Mouse (Mus musculus): ENCODE results near the gene Prtg. TPM values are rescaled to one million over a fixed set of nuclear protein-coding genes. Genes with fewer than 3 reads are reported as not detected.

Gene Prtg
- polyA plus RNA-seq, 1 experiment from 2014 or later = 1.7 TPM

DNA sequence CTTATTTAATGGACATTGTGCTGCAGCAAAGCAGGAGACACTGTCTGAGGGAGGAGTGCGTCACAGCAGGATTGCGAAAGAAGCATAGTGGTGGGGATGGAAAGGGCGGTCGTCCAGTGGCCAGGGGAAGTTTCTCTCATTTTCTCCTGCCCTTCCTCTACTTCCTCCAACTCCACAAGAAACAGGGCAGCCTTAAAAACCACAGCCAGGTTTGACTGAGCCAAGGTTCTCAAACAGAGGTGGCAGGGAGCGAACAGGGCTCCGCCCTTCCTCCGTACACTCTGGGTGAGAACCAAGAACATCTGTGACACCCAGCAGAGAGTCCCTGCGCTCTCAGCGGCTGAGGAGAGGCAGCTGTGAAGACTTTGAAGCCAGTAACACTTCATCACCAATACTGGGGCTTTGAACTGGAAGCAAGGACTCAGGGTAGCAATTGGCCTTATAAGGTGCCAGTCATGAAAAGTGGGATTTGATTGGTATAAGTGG lies 9.5 kb upstream of the Prtg start:
- H3K27me3 ChIP-seq (replicated peaks; ENCODE audit: control insufficient read depth, insufficient read depth, low read length) = no peaks in the 10 kb centered on the region
- no peak overlapping the region for H3K4me3 ChIP-seq (ENCODE audit: low read depth, low read length)
- H3K36me3 ChIP-seq (ENCODE audit: control insufficient read depth, insufficient read depth, low read length) = no peaks in the 10 kb centered on the region
- no peak overlapping the region for H3K27ac ChIP-seq (ENCODE audit: low read depth, low read length)
- no peaks in the 10 kb centered on the region for H3K9me3 ChIP-seq (ENCODE audit: control insufficient read depth, low read length)
- DNase-seq (ENCODE audit: low spot score) = no peak
- WGBS = 26% methylated on average over 9 of the region's 9 CpGs
- peak overlapping the region; percentile 21; the same call in 1 of the 2 replicates for H3K4me2 ChIP-seq
- H3K4me1 ChIP-seq (replicated peaks; ENCODE audit: control insufficient read depth, insufficient read depth, low read length) = no peaks in the 10 kb centered on the region
- no peak overlapping the region for H3K9ac ChIP-seq (ENCODE audit: low read depth, low read length)
- no peak for ATAC-seq (replicated peaks; ENCODE audit: low FRiP score)

DNA sequence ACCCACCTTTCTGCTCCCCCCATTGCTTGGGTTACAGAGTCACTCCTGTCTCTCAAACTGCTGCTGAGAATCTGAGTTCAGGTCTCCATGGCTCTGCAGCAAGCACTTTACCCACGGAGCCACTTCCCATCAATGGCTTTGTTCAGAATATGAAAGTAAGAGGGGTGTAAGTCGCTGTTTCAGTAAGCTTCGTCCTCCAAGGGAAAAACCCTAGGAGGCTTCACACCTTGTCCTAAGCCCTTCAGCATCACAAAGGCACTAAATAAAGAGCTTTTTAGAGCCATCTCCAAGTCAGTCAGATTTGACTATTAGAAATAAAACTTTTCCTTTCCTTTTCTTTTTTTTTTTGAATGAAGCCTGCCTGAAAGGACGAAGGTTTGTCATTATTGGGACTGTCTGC lies 3.4 kb upstream of the Prtg start:
- Histone ChIP-seq H3K4me3 (ENCODE audit: low read depth, low read length) (no peak overlapping the region), H3K9ac (ENCODE audit: low read depth, low read length) (no peak overlapping the region), H3K4me2 (no peak overlapping the region), H3K27me3 (replicated peaks; ENCODE audit: control insufficient read depth, insufficient read depth, low read length) (peaks cover 14% of the 10 kb centered on the region), H3K9me3 (ENCODE audit: control insufficient read depth, low read length) (no peaks in the 10 kb centered on the region), H3K36me3 (ENCODE audit: control insufficient read depth, insufficient read depth, low read length) (no peaks in the 10 kb centered on the region), H3K27ac (ENCODE audit: low read depth, low read length) (no peak overlapping the region), H3K4me1 (replicated peaks; ENCODE audit: control insufficient read depth, insufficient read depth, low read length) (no peaks in the 10 kb centered on the region)
- ATAC-seq (replicated peaks; ENCODE audit: low FRiP score) (no peak), DNase-seq (ENCODE audit: low spot score) (no peak)
- 48% methylated on average over 4 of the region's 4 CpGs for WGBS

DNA sequence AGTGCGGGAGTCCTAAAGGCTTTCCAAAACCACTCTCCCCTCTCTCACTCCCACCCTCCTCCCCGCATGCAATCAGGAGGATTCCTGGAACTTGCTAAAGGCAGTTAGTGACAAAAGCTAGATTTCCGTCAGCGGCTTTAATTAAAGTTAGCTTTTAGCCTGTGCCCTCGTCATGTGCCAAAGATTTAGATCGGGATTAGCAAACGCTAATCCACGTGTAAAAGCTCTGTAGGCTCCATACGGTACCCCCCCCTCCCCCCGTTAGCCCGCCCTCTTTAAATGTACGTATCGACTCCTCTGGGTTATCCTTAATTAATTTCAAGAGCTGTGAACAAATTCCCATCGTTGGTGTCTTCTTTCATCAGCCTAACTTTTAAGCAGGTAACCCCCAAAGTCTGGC lies 528 bp upstream of the Prtg start:
- Histone ChIP-seq H3K9ac (ENCODE audit: low read depth, low read length) (no peak overlapping the region), H3K27ac (ENCODE audit: low read depth, low read length) (no peak overlapping the region), H3K9me3 (ENCODE audit: control insufficient read depth, low read length) (no peaks in the 10 kb centered on the region), H3K36me3 (ENCODE audit: control insufficient read depth, insufficient read depth, low read length) (no peaks in the 10 kb centered on the region), H3K27me3 (replicated peaks; ENCODE audit: control insufficient read depth, insufficient read depth, low read length) (peaks cover 23% of the 10 kb centered on the region), H3K4me3 (ENCODE audit: low read depth, low read length) (peak overlapping the region; percentile 71), H3K4me2 (peak overlapping the region; percentile 90), H3K4me1 (replicated peaks; ENCODE audit: control insufficient read depth, insufficient read depth, low read length) (peaks cover 3% of the 10 kb centered on the region; the same call in 1 of the 2 replicates)
- WGBS = 10% methylated on average over 14 of the region's 14 CpGs
- ATAC-seq (replicated peaks; ENCODE audit: low FRiP score) (no peak), DNase-seq (ENCODE audit: low spot score) (no peak)

DNA sequence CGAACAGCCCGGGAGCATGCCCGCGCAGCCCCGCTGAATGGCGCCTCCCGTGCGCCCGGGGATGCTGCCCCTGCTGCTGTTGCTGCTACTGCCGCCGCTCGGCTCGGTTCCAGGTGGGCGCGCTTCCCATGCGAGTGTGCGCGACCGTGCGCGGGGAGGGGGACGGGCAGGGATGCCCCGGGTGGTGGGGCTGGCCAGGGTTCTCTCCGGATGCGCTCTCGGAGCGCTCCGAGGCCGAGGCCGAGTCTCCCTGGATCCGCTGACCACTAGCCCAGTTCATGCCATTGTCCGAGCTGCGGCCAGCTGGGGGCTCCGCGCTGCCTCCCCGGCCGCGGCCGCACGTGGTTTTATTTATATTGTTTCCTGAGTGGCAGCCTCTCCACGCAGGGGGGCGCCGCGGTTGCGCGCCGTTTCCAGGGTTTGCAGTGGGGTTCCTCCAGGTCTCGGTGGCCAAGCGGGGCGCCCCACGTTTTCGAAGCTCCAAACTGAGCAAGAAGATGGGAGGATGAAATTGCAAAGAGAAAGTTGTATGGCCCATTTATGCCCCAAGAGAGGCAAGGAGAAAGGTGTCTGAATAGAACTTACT lies 839 bp downstream of the Prtg start:
- DNase-seq (ENCODE audit: low spot score) = peak; percentile 68
- peak; percentile 50 for ATAC-seq (replicated peaks; ENCODE audit: low FRiP score)
- Histone ChIP-seq H3K4me1 (replicated peaks; ENCODE audit: control insufficient read depth, insufficient read depth, low read length) (peaks cover 7% of the 10 kb centered on the region; the same call in 1 of the 2 replicates), H3K9ac (ENCODE audit: low read depth, low read length) (peak overlapping the region; percentile 67), H3K27me3 (replicated peaks; ENCODE audit: control insufficient read depth, insufficient read depth, low read length) (peaks cover 23% of the 10 kb centered on the region), H3K27ac (ENCODE audit: low read depth, low read length) (peak overlapping the region; percentile 41; the same call in 1 of the 2 replicates), H3K36me3 (ENCODE audit: control insufficient read depth, insufficient read depth, low read length) (no peaks in the 10 kb centered on the region), H3K9me3 (ENCODE audit: control insufficient read depth, low read length) (no peaks in the 10 kb centered on the region), H3K4me2 (peak overlapping the region; percentile 90), H3K4me3 (ENCODE audit: low read depth, low read length) (peak overlapping the region; percentile 71)
- under 1% methylated on average over 52 of the region's 52 CpGs for WGBS

DNA sequence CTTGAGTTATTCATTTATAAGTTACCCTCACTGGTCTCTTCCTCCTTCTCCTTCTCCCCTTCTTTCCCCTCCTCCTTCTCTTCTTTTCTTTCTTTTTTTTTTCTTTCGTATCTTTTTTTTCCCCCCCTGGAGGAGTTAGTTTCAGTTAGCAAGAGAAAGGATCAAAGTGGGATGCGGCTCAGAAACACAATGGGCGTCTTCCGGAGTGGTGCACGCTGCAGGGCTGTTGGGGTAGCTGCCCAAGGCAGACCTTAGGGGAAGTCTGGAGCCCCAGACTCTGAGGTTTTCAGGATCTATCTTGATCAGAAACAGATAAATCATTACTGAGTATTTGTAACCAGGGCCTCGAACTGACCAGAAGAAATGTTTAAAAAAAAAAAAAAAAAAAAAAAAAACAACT lies 1.5 kb downstream of the Prtg start:
- ATAC-seq (replicated peaks; ENCODE audit: low FRiP score) = no peak
- DNase-seq (ENCODE audit: low spot score) = no peak
- H3K27me3 ChIP-seq (replicated peaks; ENCODE audit: control insufficient read depth, insufficient read depth, low read length) = peaks cover 23% of the 10 kb centered on the region
- 1% methylated on average over 6 of the region's 6 CpGs for WGBS
- no peak overlapping the region for H3K27ac ChIP-seq (ENCODE audit: low read depth, low read length)
- H3K4me1 ChIP-seq (replicated peaks; ENCODE audit: control insufficient read depth, insufficient read depth, low read length) = peaks cover 11% of the 10 kb centered on the region; the same call in 1 of the 2 replicates
- no peaks in the 10 kb centered on the region for H3K36me3 ChIP-seq (ENCODE audit: control insufficient read depth, insufficient read depth, low read length)
- peak overlapping the region; percentile 71 for H3K4me3 ChIP-seq (ENCODE audit: low read depth, low read length)
- H3K9me3 ChIP-seq (ENCODE audit: control insufficient read depth, low read length) = no peaks in the 10 kb centered on the region
- peak overlapping the region; percentile 7; the same call in 1 of the 2 replicates for H3K9ac ChIP-seq (ENCODE audit: low read depth, low read length)
- peak overlapping the region; percentile 90 for H3K4me2 ChIP-seq

DNA sequence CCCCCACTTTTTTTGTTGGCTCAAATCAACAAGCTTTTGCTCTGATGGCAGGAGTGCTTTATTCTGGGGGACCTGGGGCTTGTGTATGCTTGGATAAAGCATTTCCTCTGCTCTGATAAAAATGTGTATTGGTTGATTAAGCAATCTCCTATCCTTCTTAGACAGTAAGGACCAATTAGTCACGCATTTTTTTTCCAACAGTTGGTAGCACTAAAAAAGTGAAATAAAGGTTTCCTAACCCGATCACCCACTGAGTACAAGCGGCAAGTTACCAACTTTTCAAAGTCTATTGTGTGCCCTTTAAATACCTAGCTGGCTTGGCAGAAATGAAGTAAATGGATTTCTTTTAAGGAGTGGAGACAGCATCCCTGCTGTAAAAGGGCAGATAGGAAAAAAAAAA lies 1.9 kb downstream of the Prtg start:
- ATAC-seq (replicated peaks; ENCODE audit: low FRiP score) (no peak), DNase-seq (ENCODE audit: low spot score) (no peak)
- 32% methylated on average over 3 of the region's 3 CpGs for WGBS
- no peak overlapping the region for H3K27ac ChIP-seq (ENCODE audit: low read depth, low read length)
- no peak overlapping the region; the same call in 1 of the 2 replicates for H3K4me3 ChIP-seq (ENCODE audit: low read depth, low read length)
- no peaks in the 10 kb centered on the region for H3K36me3 ChIP-seq (ENCODE audit: control insufficient read depth, insufficient read depth, low read length)
- peak overlapping the region; percentile 90; the same call in 1 of the 2 replicates for H3K4me2 ChIP-seq
- H3K27me3 ChIP-seq (replicated peaks; ENCODE audit: control insufficient read depth, insufficient read depth, low read length) = peaks cover 23% of the 10 kb centered on the region
- H3K4me1 ChIP-seq (replicated peaks; ENCODE audit: control insufficient read depth, insufficient read depth, low read length) = peaks cover 13% of the 10 kb centered on the region; the same call in 1 of the 2 replicates
- no peak overlapping the region for H3K9ac ChIP-seq (ENCODE audit: low read depth, low read length)
- no peaks in the 10 kb centered on the region for H3K9me3 ChIP-seq (ENCODE audit: control insufficient read depth, low read length)

DNA sequence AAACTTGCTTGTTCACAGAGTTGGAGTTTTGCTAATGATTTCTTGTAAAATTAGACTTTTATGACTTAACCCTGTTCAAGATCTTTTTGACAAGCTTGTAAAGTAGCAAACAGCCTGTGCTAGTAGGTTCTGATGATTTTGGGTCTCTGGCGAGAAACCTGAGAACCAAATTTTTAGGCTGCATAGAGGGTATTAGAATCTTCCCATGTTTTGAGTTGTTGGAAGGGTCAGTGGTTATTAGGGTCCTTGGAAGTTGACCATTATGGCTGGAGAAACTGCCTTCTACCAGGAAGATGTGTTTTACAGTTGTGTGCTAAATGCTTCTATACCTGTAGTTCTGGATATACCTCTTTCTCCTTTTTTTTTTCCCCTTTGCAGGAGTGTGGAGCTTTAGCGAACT lies 2.4 kb downstream of the Prtg start:
- Histone ChIP-seq H3K9ac (ENCODE audit: low read depth, low read length) (no peak overlapping the region), H3K27me3 (replicated peaks; ENCODE audit: control insufficient read depth, insufficient read depth, low read length) (peaks cover 23% of the 10 kb centered on the region), H3K27ac (ENCODE audit: low read depth, low read length) (no peak overlapping the region), H3K4me1 (replicated peaks; ENCODE audit: control insufficient read depth, insufficient read depth, low read length) (peaks cover 13% of the 10 kb centered on the region; the same call in 1 of the 2 replicates), H3K4me3 (ENCODE audit: low read depth, low read length) (no peak overlapping the region), H3K4me2 (no peak overlapping the region), H3K9me3 (ENCODE audit: control insufficient read depth, low read length) (no peaks in the 10 kb centered on the region), H3K36me3 (ENCODE audit: control insufficient read depth, insufficient read depth, low read length) (no peaks in the 10 kb centered on the region)
- no peak for DNase-seq (ENCODE audit: low spot score)
- WGBS = 68% methylated on average over 2 of the region's 2 CpGs
- ATAC-seq (replicated peaks; ENCODE audit: low FRiP score) = no peak

DNA sequence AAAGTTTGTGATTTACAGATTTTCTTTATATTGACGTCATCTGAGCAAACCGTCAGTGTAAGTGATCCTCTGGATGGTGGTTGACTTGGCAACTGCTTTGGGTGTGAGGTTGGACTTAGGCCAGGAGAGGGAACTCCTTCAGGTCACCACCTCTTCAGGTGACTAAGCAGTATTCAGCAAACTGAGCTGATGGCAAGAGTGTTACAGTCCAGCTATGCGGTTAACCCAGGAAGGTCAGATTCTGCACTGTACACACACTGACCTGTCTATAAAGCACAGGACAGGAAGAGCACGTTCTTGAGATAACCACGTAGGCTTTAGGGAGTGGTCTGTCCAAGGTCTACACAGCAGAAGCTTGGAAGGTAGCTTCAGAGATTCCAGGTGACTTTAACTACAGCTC lies 3.9 kb downstream of the Prtg start:
- ATAC-seq (replicated peaks; ENCODE audit: low FRiP score) (no peak), DNase-seq (ENCODE audit: low spot score) (no peak)
- Histone ChIP-seq H3K36me3 (ENCODE audit: control insufficient read depth, insufficient read depth, low read length) (no peaks in the 10 kb centered on the region; the same call in 1 of the 2 replicates), H3K9ac (ENCODE audit: low read depth, low read length) (no peak overlapping the region), H3K4me3 (ENCODE audit: low read depth, low read length) (no peak overlapping the region), H3K27me3 (replicated peaks; ENCODE audit: control insufficient read depth, insufficient read depth, low read length) (peaks cover 23% of the 10 kb centered on the region), H3K4me1 (replicated peaks; ENCODE audit: control insufficient read depth, insufficient read depth, low read length) (peaks cover 13% of the 10 kb centered on the region; the same call in 1 of the 2 replicates), H3K4me2 (no peak overlapping the region), H3K27ac (ENCODE audit: low read depth, low read length) (no peak overlapping the region), H3K9me3 (ENCODE audit: control insufficient read depth, low read length) (no peaks in the 10 kb centered on the region)
- WGBS = 41% methylated on average over 5 of the region's 5 CpGs

DNA sequence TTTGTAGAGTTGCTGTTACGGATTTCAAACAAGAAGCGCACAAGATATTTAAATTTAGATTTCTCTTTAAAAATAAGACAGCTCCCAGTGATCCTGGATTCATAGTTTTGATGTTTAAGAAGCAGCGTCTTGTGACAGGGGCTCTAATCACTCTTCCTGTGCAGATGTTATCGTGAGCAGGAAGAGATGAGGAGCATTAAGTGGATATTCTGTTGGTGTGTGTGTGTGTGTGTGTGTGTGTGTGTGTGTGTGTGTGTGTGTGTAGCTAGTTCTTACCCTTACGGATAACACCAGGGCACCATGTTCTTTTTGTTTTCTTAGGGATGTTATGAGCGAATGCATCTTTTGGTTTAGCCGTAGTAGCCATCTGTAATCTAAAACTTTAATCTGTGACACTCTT lies 5.4 kb downstream of the Prtg start:
- Histone ChIP-seq H3K4me1 (replicated peaks; ENCODE audit: control insufficient read depth, insufficient read depth, low read length) (peaks cover 13% of the 10 kb centered on the region; the same call in 1 of the 2 replicates), H3K4me2 (no peak overlapping the region)

More for the DNA sequence above, 5.4 kb downstream of the Prtg start:
- Histone ChIP-seq H3K36me3 (ENCODE audit: control insufficient read depth, insufficient read depth, low read length) (no peaks in the 10 kb centered on the region; the same call in 1 of the 2 replicates), H3K4me3 (ENCODE audit: low read depth, low read length) (no peak overlapping the region), H3K27ac (ENCODE audit: low read depth, low read length) (no peak overlapping the region), H3K27me3 (replicated peaks; ENCODE audit: control insufficient read depth, insufficient read depth, low read length) (peaks cover 18% of the 10 kb centered on the region), H3K9ac (ENCODE audit: low read depth, low read length) (no peak overlapping the region), H3K9me3 (ENCODE audit: control insufficient read depth, low read length) (no peaks in the 10 kb centered on the region)
- ATAC-seq (replicated peaks; ENCODE audit: low FRiP score) = no peak
- no peak for DNase-seq (ENCODE audit: low spot score)
- 53% methylated on average over 7 of the region's 7 CpGs for WGBS

Data from liver, embryonic 11.5 days (tissue).